Mouse (Mus musculus): Measurements from ENCODE around the gene Taf3. TPM values are rescaled to one million over a fixed set of nuclear protein-coding genes. Genes with fewer than 3 reads are reported as not detected.

Taf3 gene
- total RNA-seq, 1 experiment: 7.8 TPM

DNA sequence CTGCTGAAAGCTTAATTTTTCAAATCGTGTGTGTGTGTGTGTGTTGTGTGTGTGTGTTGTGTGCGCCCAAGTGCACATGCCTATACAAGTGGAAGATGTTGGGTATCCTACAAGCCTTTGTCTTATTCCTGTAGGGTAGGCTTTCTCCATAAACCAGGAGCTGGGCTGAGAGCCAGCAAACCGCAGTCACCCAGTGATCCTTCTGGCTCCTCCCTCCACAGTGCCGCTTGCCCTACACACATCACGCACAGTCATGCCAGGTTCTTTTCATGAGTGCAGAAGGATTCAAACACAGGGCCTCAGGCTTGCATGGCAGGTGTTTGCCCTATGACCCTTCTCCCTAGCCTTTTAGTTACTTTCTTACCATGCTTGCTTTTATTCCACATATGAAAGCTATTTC lies 45.0 kb downstream of the Taf3 start:
- in situ Hi-C loops (cut with MboI; ENCODE audit: low sequenced_read_pairs in 2 of 2, unreplicated experiment in 2 of 2): no loop called here
- Histone ChIP-seq H3K9me3 (ENCODE audit: control insufficient read depth, insufficient read depth, low read depth, low read length) (no peaks in the 10 kb centered on the region), H3K9ac (ENCODE audit: insufficient read depth, low read depth, low read length, poor library complexity, severe bottlenecking) (no peak overlapping the region), H3K4me1 (ENCODE audit: control insufficient read depth in 2 of 2, insufficient read depth in 2 of 2, low read length in 2 of 2, poor library complexity in 1 of 2) (no peaks in the 10 kb centered on the region), H3K4me3 (ENCODE audit: insufficient read depth in 1 of 2, low read depth in 1 of 2, low read length in 2 of 2, poor library complexity in 1 of 2, severe bottlenecking in 1 of 2) (no peak overlapping the region), H3K27ac (ENCODE audit: insufficient read depth, low read depth, low read length, poor library complexity, severe bottlenecking) (no peak overlapping the region), H3K36me3 (ENCODE audit: control insufficient read depth, insufficient read depth, low read length, poor library complexity, severe bottlenecking) (no peaks in the 10 kb centered on the region)
- TF ChIP-seq ZNF384 (IDR thresholded peaks at IDR 0.05; ENCODE audit: low read depth, low read length): no peak
- TF ChIP-seq CHD2 (IDR thresholded peaks at IDR 0.05; ENCODE audit: low read depth, low read length): no peak
- TF ChIP-seq HCFC1 (IDR thresholded peaks at IDR 0.05; ENCODE audit: borderline replicate concordance, insufficient read depth, low read length): no peak
- no peak for TF ChIP-seq ZC3H11A (IDR thresholded peaks at IDR 0.05; ENCODE audit: borderline replicate concordance, low read depth, low read length)
- no peak for TF ChIP-seq MAFK (IDR thresholded peaks at IDR 0.05; ENCODE audit: insufficient read depth, low read depth, low read length)
- no peak for DNase-seq (ENCODE audit: low read depth, low spot score)

GRCm38 (mm10) chr2:10001591-10001990 lies 46.8 kb downstream of the Taf3 start:
- no peak overlapping the region for H3K27ac ChIP-seq (ENCODE audit: insufficient read depth, low read depth, low read length, poor library complexity, severe bottlenecking)
- TF ChIP-seq HCFC1 (IDR thresholded peaks at IDR 0.05; ENCODE audit: borderline replicate concordance, insufficient read depth, low read length) (no peak), ZNF384 (IDR thresholded peaks at IDR 0.05; ENCODE audit: low read depth, low read length) (no peak), MAFK (IDR thresholded peaks at IDR 0.05; ENCODE audit: insufficient read depth, low read depth, low read length) (no peak), ZC3H11A (IDR thresholded peaks at IDR 0.05; ENCODE audit: borderline replicate concordance, low read depth, low read length) (no peak), CHD2 (IDR thresholded peaks at IDR 0.05; ENCODE audit: low read depth, low read length) (no peak)
- in situ Hi-C loops (cut with MboI; ENCODE audit: low sequenced_read_pairs in 2 of 2, unreplicated experiment in 2 of 2): no loop called here

DNA sequence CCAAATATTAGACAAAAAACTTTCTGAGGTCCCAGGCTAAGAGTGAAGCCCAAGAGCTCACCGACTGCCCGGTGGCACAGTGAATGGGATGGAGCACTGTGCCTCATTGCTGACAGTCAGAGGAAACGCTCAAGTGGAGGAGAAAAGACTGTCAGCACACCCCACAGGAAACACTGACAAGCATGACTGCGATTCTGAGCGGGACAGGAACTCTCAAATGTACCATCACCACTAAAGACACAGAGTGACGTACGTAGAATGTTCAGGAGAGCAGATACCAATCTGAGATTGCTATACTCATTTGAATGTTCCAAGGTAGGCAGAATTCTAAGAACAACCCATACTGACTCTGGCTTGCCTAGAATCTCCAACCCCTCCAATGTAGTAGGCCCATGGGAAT lies 50.9 kb downstream of the Taf3 start:
- Histone ChIP-seq H3K4me3 (ENCODE audit: insufficient read depth in 1 of 2, low read depth in 1 of 2, low read length in 2 of 2, poor library complexity in 1 of 2, severe bottlenecking in 1 of 2) (no peak overlapping the region), H3K27ac (ENCODE audit: insufficient read depth, low read depth, low read length, poor library complexity, severe bottlenecking) (no peak overlapping the region), H3K9ac (ENCODE audit: insufficient read depth, low read depth, low read length, poor library complexity, severe bottlenecking) (no peak overlapping the region), H3K36me3 (ENCODE audit: control insufficient read depth, insufficient read depth, low read length, poor library complexity, severe bottlenecking) (no peaks in the 10 kb centered on the region; the same call in 1 of the 2 replicates), H3K9me3 (ENCODE audit: control insufficient read depth, insufficient read depth, low read depth, low read length) (no peaks in the 10 kb centered on the region), H3K4me1 (ENCODE audit: control insufficient read depth in 2 of 2, insufficient read depth in 2 of 2, low read length in 2 of 2, poor library complexity in 1 of 2) (no peaks in the 10 kb centered on the region)
- no peak for DNase-seq (ENCODE audit: low read depth, low spot score)
- in situ Hi-C loops (cut with MboI; ENCODE audit: low sequenced_read_pairs in 2 of 2, unreplicated experiment in 2 of 2): no loop called here
- TF ChIP-seq CHD2 (IDR thresholded peaks at IDR 0.05; ENCODE audit: low read depth, low read length) (no peak), ZNF384 (IDR thresholded peaks at IDR 0.05; ENCODE audit: low read depth, low read length) (no peak), HCFC1 (IDR thresholded peaks at IDR 0.05; ENCODE audit: borderline replicate concordance, insufficient read depth, low read length) (no peak), ZC3H11A (IDR thresholded peaks at IDR 0.05; ENCODE audit: borderline replicate concordance, low read depth, low read length) (no peak), MAFK (IDR thresholded peaks at IDR 0.05; ENCODE audit: insufficient read depth, low read depth, low read length) (no peak)

More at GRCm38 (mm10) chr2:10001591-10001990, 46.8 kb downstream of the Taf3 start:
- H3K9me3 ChIP-seq (ENCODE audit: control insufficient read depth, insufficient read depth, low read depth, low read length): no peaks in the 10 kb centered on the region
- no peak overlapping the region for H3K4me3 ChIP-seq (ENCODE audit: insufficient read depth in 1 of 2, low read depth in 1 of 2, low read length in 2 of 2, poor library complexity in 1 of 2, severe bottlenecking in 1 of 2)
- H3K9ac ChIP-seq (ENCODE audit: insufficient read depth, low read depth, low read length, poor library complexity, severe bottlenecking): no peak overlapping the region
- no peak for DNase-seq (ENCODE audit: low read depth, low spot score)
- H3K36me3 ChIP-seq (ENCODE audit: control insufficient read depth, insufficient read depth, low read length, poor library complexity, severe bottlenecking): no peaks in the 10 kb centered on the region
- no peaks in the 10 kb centered on the region for H3K4me1 ChIP-seq (ENCODE audit: control insufficient read depth in 2 of 2, insufficient read depth in 2 of 2, low read length in 2 of 2, poor library complexity in 1 of 2)

DNA sequence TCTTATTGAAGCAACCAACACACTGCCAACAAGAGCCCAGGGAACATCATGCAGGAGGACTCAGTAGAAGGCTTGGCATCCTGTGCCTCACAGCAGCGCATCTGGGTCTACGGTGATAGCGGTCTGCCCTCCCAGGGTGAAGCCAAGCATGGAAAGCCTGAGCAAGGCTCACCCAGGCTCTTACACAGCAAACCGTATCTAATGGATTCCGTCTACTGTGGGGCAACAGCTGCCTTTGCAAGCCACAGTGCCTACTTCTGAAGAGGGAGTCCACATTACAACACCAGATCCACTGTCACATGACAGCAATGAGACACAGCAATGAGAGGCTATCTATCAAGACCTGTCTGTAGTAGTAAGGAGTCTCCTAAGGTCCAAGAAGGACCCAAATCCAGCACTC lies 52.3 kb downstream of the Taf3 start:
- H3K27ac ChIP-seq (ENCODE audit: insufficient read depth, low read depth, low read length, poor library complexity, severe bottlenecking): no peak overlapping the region
- no peak overlapping the region for H3K9ac ChIP-seq (ENCODE audit: insufficient read depth, low read depth, low read length, poor library complexity, severe bottlenecking)
- H3K9me3 ChIP-seq (ENCODE audit: control insufficient read depth, insufficient read depth, low read depth, low read length): no peaks in the 10 kb centered on the region
- no peaks in the 10 kb centered on the region for H3K4me1 ChIP-seq (ENCODE audit: control insufficient read depth in 2 of 2, insufficient read depth in 2 of 2, low read length in 2 of 2, poor library complexity in 1 of 2)
- TF ChIP-seq MAFK (IDR thresholded peaks at IDR 0.05; ENCODE audit: insufficient read depth, low read depth, low read length) (no peak), CHD2 (IDR thresholded peaks at IDR 0.05; ENCODE audit: low read depth, low read length) (no peak), HCFC1 (IDR thresholded peaks at IDR 0.05; ENCODE audit: borderline replicate concordance, insufficient read depth, low read length) (no peak), ZC3H11A (IDR thresholded peaks at IDR 0.05; ENCODE audit: borderline replicate concordance, low read depth, low read length) (no peak), ZNF384 (IDR thresholded peaks at IDR 0.05; ENCODE audit: low read depth, low read length) (no peak)
- no peak for DNase-seq (ENCODE audit: low read depth, low spot score)
- no peak overlapping the region for H3K4me3 ChIP-seq (ENCODE audit: insufficient read depth in 1 of 2, low read depth in 1 of 2, low read length in 2 of 2, poor library complexity in 1 of 2, severe bottlenecking in 1 of 2)
- in situ Hi-C loops (cut with MboI; ENCODE audit: low sequenced_read_pairs in 2 of 2, unreplicated experiment in 2 of 2): no loop called here
- H3K36me3 ChIP-seq (ENCODE audit: control insufficient read depth, insufficient read depth, low read length, poor library complexity, severe bottlenecking): no peaks in the 10 kb centered on the region; the same call in 1 of the 2 replicates

Measured in ES-E14 (cell line).